Mouse (Mus musculus): ENCODE results near the gene Lsg1. TPM values are rescaled to one million over a fixed set of nuclear protein-coding genes. Genes with fewer than 3 reads are reported as not detected.
A peak's percentile ranks its signal among the peaks of the same experiment; 100 is the strongest.

Gene Lsg1
- total RNA-seq (2021) (10 to 100 TPM; 34.9 to 35.0 TPM), polyA plus RNA-seq (2012; rRNA removed) (6.0 and 8.0 TPM in 2 replicates)
- long read RNA-seq, transcript Lsg1-201 (14 exons, 3,180 nt), result major isoform, 29 of 36 reads
- long read RNA-seq, partial matches to known transcripts, result 0 of 36 reads
- long read RNA-seq, other reads (novel, unspliced or antisense), result 7 of 36 reads

DNA sequence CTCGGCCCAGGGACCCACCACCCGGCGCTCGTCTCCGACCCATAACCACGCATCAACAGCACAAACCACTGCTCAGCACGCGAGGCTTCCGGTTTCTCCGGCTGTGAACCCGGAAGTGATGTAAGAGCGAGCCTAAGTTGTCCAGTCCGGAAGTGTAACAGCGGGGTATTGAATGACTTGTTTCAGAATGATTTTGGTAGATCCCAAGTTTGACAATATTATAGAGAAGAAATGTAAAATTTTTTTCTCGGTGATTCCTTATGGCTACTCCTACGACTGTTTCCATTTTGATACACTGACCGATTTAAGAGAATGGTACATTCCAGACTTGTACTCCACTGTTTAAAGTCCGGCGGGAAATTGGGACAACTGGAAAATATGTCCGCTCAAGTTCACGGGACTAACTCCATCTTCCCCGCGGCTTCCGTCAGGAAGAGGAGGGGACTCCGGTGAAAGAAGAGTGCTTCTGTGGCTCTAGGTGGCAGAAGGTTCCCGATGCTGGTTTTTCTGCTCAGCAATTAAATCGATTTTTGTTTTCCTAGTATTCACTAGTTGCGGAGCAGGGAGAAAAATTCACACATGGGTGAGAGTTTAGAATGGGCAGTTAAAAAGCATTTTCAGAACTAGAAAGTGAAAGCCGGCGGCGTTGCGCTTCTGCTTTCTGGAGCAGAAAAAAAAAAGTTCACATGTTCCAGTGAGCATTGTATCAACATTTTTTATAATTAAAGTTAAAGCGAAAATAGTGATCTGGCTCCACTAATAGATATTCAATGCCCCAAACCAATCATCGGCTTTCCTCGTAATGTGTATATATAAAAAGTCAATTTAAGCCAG lies at the start of gene Lsg1:
Lsg1 (minus strand) TSS at position 99 of the 834 bp plus-strand sequence.
- DNase-seq, result peak; percentile 88

DNA sequence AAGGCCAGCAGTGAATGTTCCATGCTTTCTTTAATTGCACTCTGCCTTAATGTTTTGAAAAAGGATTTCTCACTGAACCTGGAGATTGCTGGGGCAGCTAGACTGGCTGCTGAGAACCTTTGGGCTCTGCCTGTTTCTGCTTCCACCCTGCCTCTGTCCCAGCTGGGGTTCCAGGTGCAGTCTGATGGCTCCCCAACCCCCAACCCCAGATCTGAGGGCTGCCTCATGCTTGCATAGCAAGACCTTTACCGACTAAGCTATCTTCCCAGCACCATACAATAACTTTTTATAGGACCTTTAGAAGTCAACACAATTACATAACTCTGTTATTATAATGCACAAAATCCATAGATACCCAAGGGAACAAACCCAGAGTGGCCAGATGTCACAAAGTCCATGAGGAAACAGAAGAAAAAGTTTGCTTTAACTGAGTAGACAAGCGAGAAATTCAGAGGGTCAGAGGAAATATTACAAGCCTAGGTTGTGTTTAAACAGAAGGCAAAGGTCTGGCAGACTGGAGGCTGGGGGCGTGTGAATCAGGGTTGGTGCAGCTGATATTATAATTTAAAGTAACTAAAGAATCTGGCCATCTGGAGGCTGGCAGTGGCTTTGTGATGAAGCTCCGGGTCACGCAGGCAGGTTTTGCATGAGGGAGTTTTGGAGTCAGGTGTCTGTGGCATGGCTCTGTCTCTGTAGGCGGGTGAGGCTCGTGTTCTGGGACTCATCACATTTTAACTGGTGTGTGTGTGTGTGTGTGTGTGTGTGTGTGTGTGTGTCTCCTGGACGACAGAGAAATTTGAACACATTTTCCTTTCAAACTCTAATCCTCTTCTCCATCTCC lies 46.7 kb upstream of the Lsg1 start:
- no peak for DNase-seq

DNA sequence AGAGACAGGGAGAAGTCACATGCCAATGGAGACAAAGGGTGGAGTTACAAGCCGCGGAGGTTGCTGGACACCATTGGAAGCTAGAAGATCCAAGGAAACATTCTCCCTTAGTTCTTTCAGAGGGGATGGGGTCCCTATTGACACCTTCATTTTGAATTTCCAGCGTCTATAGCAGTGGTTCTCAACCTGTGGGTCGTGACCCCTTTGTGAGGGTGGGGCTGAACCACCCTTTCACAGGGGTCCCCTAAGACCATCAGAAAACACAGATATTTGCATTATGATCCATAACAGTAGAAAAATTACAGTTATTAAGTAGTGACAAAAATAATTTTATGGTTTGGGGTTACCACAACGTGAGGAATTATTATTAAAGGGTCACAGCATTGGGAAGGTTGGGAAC lies 42.1 kb upstream of the Lsg1 start:
- no peak for DNase-seq

DNA sequence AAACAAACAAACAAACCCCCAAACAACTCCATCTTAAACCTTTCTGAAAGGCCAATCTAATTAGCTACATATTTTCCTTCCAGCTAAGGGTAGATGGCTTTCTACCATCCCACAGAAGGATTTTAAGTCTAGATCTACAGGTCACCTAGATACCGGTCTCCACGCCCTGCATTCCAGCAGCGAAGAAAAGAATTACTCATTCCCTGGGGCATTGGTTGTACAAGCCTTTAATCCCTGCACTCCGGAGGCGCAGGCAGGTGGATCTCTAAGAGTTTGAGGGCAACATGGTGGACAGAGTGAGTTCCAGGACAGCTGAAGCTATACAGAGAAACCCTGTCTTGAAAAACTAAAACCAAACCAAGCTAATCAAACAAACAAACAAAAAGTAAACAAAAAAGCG lies 41.0 kb upstream of the Lsg1 start:
- no peak for DNase-seq

DNA sequence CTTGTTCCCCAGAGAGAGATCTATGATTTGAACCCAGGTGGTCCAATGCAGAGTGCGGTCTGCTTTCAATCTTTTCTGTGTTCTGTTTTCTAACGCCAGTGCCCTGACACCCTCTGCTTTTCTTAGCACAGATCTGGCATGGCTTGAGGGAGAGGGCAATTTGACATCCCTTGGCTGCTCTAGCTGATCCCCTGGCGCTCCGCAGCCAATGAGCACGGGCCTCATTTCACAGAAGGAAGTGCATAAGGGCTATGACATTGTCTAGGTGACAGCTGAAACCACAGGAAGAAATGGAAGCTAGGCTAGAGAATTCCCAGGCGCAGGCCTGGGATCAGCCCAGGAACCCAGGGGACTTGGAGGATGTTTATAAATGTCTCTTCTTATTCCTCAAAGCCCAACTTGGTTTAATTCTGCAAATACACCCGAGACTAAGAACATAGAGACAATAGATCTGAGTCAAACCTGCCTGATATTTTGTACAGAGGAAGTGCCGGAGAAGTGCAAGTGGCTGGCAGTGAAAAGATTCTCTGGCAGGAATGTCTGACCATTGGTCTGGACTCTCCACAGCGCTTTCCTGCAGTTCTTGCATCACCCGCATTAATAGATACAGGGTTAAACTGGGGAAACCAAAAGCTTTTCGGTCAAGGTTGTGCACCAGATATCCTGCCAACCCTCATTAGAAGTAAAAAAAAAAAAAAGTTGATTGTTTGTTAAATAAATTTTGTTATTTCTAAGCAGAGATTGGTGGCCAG lies 40.4 kb upstream of the Lsg1 start:
- DNase-seq, result no peak

DNA sequence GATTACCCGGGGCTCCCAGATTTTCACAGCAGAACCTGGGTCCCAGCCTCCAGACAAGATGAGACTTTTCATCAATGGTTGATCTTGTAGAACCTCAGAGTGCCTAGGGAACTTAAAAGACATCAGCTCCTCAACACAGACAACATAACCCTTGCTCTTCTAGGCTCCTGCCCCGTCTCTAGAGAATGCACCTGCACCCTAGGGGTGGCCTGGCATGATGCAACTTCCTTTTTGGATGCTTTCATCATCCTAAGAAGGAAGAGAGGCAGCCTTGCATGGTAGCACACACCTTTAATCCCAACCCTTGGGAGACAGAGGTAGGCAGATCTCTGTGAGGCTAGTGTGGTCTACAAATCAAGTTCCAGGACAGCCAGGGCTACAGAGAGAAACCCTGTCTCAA lies 37.2 kb upstream of the Lsg1 start:
- DNase-seq, result no peak

DNA sequence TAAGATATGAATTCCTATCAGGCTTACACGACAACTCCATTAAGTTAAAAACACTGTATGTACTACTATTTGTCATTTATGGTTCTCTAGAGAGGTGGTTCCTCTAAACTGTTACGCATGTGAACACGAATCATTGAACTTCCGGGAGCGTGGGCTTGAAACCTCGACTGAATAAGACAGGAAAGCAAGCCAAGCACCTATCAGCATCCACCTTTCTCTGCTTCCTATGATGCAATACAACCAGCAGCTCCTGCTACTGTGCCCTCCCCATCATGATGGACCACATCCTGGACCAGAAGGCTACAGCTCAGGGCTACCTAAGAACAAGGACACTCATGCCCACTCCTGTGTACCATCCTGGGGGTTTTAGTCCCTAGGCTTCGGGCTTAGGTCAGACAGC lies 36.3 kb upstream of the Lsg1 start:
- DNase-seq, result no peak

DNA sequence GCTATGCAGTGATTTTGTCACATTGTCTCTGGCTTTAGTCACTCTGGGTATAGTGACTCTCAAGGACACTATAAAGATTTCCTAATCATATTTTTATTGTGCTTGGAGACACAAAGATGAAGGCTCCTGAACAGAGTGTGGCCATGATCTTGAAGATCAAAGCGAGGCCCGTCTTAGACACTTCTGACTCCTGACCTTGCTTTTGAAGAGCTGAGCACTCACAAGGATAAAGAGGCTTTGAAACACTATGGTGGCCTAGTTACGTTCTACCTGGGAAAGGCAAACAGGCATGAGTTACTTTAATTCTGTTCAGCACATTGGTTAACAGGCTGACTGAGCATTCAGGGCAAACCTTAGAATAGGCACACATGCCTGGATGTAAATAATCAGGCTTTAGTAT lies 28.9 kb upstream of the Lsg1 start:
- DNase-seq, result peak; percentile 69

DNA sequence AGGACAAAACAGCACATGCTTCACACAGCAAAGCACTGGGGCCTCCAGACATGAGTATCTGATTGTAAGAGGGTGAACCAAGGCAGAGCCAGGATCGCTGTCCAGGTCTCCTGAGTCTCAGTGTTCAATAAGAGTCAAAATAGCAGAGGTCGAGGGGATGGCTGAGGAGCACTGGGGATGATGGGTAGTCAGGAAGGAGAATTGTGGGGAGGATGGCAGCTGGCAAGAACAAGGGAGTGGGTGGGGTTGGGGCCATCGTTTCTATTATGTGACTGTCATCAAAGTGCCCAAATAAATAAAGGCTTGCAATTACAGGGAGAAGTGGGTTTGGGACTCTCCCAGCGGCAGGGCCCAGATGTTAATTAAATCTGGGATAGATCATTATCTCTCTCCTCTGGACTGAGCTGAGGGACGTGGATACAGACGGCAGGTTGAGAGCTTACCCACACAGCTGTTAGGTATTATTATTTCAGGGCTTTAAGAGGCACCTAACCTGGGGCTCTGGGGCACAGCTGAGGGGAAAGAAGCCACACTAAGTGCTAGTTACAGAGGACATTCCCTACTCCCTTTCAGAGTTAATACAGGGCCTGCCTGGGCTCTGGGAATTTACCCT lies 27.4 kb upstream of the Lsg1 start:
- no peak for DNase-seq

DNA sequence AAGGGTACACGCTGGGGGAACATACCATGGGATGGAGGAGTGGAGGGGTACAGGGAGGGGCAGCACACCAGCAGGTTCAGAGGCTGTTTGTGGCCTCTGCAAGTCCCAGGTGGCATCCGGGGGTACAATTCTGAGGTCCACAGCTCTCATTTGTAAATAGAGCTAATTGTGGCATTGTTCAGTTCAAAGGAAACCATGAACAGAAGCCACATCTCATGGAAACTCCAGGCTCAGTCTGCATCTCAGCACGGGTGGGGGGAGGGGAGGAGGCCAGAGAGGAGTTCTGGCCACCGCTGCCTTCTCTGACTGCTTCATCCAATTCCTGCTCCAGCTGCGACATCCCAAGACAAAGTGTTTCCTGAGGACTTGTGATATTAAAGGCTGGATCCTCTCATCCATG lies 26.7 kb upstream of the Lsg1 start:
- no peak for DNase-seq

DNA sequence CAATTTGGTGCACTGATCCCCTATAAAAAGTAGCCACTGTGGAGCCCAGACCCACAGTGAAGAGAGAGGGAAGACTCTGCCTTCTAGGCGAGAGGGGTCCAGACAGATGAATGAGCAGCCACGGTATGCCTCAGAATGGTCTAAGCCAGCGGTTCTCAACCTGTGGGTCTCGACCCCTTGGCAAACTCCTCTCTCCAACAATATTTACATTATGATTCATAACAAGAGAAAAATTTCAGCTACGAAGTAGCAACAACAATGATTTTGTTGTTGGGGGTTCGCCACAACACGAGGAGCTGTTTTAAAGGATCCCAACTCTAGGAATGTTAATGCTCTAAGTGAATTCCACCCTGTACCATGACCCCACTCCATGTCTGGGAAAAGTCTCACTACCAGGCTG lies 25.7 kb upstream of the Lsg1 start:
- no peak for DNase-seq

DNA sequence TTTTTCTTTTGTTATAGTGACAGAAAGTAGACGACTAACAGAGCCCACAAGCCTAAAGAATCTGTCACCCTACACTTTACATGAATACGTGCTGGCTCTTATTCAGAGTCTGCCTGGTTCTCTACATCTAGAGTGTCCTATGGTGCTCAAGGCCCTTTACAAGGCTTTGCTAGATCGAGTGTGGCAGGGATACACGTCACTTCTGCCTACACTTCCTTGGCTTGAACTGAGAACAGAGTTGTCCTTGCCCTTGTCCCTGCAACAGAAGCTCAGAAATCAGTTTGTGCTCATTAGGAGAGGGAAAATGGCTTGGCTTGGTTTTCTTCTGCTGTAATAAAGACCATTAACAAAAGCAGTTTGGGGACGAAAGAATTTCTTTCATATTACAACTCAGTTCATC lies 23.9 kb upstream of the Lsg1 start:
- DNase-seq, result peak; percentile 42

DNA sequence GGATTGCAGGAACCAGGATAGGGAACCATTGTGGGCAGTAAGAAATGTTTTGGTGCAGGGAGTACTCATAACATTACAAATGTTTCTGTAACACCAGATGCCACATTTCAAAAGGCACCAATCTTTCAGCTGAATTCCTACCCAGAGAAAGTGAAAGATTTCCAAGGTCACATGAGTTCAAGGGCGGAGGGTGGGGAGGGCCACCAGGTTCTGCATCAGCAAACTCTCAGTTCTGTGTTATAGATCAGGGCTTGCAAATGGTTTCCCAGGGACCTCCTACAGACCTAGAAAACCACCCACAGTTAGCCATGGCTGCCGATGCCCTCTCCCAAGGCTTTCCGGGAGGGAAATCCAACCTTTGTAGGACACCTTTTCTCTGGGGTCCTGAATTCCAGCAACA lies 20.5 kb upstream of the Lsg1 start:
- DNase-seq, result no peak

DNA sequence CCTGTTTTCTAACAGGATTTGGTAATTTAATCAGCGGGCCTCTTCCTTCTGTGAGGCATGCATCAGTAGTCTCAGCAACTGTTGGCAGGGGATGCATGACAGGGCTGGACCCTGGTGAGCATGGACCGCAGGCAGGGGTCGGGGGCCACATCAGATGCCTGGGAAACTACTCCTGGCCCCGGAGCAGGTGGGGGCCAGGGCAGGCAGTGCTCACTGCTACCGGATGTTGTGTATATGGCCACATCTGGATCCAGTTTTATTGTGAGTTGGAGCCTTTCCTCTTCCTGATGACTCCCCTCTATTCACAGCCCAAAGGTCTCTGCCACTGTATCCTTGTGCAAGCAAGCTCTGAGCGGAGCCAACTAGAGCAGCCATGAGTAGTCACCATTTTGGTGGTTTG lies 18.1 kb upstream of the Lsg1 start:
- DNase-seq, result no peak

DNA sequence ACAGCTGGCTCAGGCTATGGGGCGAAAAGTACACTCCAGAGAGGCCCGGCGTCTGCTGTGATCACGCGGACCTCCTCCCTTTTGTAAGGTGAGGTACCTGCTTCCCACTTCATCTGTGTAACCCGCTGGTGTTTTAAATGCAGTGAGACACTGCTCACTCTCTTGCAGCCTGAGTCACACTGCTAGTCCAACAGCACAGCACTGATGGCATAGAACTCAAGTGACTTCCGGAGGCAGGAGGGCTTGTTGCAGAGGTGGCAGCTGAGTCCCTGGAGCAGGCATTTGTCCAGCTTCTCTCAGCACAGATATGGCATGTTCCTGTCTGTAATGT lies 17.4 kb upstream of the Lsg1 start:
- DNase-seq, result no peak

DNA sequence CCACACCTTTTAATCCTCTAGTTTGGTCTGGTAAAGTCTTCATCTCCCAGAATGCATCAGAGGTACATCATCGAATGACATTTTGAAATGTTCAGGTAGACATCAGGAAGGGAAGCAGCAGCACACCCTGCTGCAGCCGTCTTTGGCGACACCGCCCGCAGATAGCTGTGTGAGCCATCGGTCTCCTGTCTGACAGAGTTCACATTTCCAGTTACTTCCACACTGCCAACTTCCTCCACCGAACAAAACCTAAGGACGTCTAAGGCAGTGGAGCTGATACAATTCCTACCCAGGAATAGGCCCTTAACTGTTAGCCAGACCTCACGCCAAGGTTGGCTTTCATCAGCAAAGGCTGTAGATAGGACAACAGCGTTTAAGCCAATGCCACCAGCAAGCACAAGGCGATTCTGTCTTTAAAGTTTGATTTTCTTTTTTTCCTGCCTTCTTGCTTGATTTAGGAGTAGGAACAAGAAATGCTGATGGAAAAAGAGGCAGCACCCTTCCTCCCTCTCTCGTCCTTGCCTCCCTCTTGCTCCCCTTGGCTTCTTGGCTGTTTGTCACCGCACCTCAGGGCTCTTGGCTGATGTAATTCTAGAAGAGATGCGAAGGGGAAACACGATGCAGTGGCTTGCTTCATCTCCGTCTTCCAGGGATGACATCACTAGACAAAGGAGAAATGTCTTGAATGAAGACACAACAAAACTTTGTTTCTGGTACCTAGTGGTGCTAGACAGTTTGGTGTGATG lies 16.8 kb upstream of the Lsg1 start:
- peak; percentile 31 for DNase-seq

DNA sequence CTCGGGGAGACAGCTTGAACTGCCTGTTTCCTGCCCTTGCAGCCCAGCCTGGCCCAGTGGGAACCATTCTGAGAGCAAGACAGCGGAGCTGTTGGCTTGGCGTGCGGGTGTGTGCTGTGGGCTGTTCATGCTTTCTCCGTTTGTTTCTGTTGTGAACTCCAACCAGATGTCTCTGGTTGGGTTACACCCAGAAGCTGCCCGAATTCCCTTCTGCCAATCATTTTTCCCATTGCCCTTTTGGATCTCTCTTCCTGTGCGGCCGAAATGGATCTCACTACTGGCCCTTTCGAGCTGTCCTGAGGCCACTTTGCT lies 16.1 kb upstream of the Lsg1 start:
- peak; percentile 37 for DNase-seq

DNA sequence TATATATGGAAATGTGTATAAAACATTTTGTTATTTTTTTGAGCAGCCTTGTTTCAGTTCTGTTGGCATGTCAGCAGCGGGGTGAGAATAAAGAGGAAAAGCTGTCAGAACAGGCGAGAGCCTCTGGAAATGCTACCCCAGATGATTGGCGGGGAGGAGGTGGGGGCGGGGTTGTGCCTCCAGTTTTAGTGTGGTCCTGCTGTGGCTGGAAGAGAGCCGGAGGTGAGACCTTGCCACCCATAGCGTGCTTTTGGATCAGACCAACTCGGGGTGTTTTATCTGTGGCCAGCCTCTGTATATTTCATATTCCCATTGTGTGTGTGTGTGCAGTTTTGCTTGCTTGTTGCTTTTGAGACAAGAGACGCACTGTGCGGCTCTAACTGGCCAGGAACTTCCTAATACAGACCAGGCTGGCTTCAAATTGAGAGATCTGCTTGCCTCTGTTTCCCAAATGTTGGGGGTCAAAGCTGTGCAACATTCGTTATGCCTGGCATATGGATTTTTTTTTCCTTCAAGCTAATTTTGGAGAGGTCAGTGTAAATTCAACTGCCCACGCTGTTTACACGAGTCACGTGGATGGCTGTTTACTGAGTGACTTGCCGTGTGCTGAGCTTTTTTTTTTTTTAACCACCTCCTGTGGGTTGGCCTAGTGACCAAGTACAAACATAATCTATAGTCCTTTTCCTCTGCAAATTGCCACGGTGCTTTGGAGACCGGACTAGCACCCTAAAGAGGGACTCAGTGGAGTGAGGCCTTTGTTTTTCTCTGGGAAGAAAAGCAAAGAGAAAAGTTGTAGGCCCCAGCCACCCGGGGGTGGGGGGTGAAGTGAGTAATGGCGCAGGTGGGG lies 15.5 kb upstream of the Lsg1 start:
- peak; percentile 28 for DNase-seq

DNA sequence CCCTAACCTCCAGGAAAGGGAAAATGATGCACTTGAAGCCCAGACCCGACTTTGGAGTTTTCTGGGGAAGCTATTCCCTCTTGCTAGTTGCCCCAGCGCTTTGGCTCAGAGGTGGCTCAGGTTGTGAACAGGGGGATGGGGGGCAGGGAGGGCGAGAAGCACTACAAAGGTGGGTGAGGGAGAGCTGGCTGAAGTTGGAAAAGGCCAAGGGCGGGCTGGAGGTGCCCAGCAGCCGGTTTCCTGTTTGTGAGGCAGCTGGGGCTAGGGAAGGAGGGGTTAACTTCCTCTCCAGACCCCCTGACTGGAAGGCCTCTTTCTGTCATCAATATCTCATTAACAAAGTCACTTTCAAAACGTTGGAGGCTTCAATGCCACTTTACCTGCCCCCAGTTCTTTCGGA lies 14.6 kb upstream of the Lsg1 start:
- peak; percentile 68 for DNase-seq

DNA sequence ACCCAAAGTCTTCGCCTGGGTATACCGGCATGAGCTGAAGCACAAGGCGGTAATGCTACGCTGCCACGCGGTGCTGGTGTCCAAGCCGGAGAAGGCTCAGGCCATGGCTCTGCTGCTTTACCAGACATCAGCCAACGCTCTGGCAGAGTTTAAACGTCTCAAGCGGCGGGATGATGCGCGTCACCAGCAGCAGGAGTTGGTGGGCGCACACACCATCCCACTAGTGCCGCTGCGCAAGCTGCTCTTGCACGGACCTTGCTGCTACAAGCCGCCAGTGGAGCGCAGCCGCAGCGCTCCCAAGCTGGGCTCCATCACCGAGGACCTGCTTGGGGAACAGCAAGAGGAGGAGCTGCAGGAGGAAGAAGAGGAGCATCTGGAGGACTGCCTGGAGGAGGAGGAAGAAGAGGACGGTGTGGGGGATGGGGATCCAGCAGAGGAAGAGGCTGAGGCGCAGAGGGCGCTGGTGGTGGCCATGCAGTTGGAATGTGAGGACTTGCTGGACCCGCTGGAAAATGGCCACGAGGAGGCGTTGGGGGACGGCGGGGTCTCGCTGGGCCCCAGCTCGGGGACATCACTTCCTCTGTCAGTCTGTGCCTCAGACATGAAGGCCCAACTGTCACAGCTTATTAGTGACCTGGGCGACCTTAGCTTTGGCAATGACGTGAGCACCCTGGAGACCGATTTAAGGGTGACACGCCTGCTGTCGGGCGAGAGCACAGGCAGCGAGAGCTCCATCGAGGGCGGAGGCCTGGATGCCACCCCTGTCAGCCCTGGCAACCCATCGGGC lies 13.8 kb upstream of the Lsg1 start:
- peak; percentile 84 for DNase-seq
